In genomic region chr7:117566833-117567232, GRCm38 (mm10) we compare ENCODE assay signal across 10 mouse cellular contexts.
"Had no signal": no experiment of that assay in that cellular context is flagged by ENCODE, and none has a peak within 500 bp of the region (broad histone marks: within the 10 kb centered on the region; RNA-seq: fewer than 3 reads in every experiment).

No protein-coding gene starts in this region.

- H3K36me3 ChIP-seq: neural tube, embryonic 12.5 days; neural tube, embryonic 13.5 days; neural tube, embryonic 15.5 days; stomach, embryonic 15.5 days had no signal

- H3K9me3 ChIP-seq: neural tube, embryonic 12.5 days; neural tube, embryonic 13.5 days; neural tube, embryonic 15.5 days; stomach, embryonic 15.5 days had no signal

- DNase-seq: right cerebral cortex, adult 18-20 months; right cerebral cortex, postnatal 14 days; right cerebral cortex, postnatal 25 days; right cerebral cortex, postnatal 4 days; thymus, adult 18-20 months had no signal

- H3K4me1 ChIP-seq: neural tube, embryonic 15.5 days; stomach, embryonic 15.5 days had no signal

- H3K4me3 ChIP-seq: neural tube, embryonic 12.5 days; neural tube, embryonic 13.5 days; neural tube, embryonic 15.5 days; stomach, embryonic 15.5 days had no signal

- H3K27me3 ChIP-seq: neural tube, embryonic 15.5 days; stomach, embryonic 15.5 days had no signal

- H3K9ac ChIP-seq: neural tube, embryonic 12.5 days; neural tube, embryonic 13.5 days; neural tube, embryonic 15.5 days; stomach, embryonic 15.5 days had no signal

- H3K4me2 ChIP-seq: neural tube, embryonic 12.5 days; neural tube, embryonic 13.5 days; neural tube, embryonic 15.5 days; stomach, embryonic 15.5 days had no signal

- H3K27ac ChIP-seq: neural tube, embryonic 12.5 days; neural tube, embryonic 13.5 days; neural tube, embryonic 15.5 days; stomach, embryonic 15.5 days; stomach, postnatal 0 days had no signal
